Mouse (Mus musculus): ENCODE measurements around the gene Aipl1. TPM values are rescaled to one million over a fixed set of nuclear protein-coding genes. Genes with fewer than 3 reads are reported as not detected.

The Aipl1 gene
- polyA plus RNA-seq, 1 experiment from 2014 or later: 0.09 TPM

- WGBS: 76% methylated on average over 9 of the region's 9 CpGs
- Histone ChIP-seq H3K9me3 (ENCODE audit: control insufficient read depth, low read length) (no peaks in the 10 kb centered on the region), H3K9ac (ENCODE audit: low read depth, low read length) (no peak overlapping the region), H3K4me1 (ENCODE audit: control insufficient read depth, insufficient read depth, low read length) (no peaks in the 10 kb centered on the region), H3K27ac (ENCODE audit: low read depth, low read length) (no peak overlapping the region), H3K27me3 (ENCODE audit: control insufficient read depth, insufficient read depth, low read length) (no peaks in the 10 kb centered on the region), H3K4me3 (ENCODE audit: low read length) (no peak overlapping the region), H3K4me2 (replicated peaks; ENCODE audit: low read depth, low read length) (no peak overlapping the region), H3K36me3 (ENCODE audit: control insufficient read depth, insufficient read depth, low read length) (no peaks in the 10 kb centered on the region)
- no peak for ATAC-seq (ENCODE audit: low FRiP score, low TSS enrichment)
Measured at GRCm38 (mm10) chr11:72070733-72071132, 33.4 kb upstream of the Aipl1 start.

- Histone ChIP-seq H3K4me1 (ENCODE audit: control insufficient read depth, insufficient read depth, low read length) (no peaks in the 10 kb centered on the region), H3K36me3 (ENCODE audit: control insufficient read depth, insufficient read depth, low read length) (no peaks in the 10 kb centered on the region), H3K9ac (ENCODE audit: low read depth, low read length) (no peak overlapping the region), H3K4me3 (ENCODE audit: low read length) (no peak overlapping the region), H3K27me3 (ENCODE audit: control insufficient read depth, insufficient read depth, low read length) (no peaks in the 10 kb centered on the region), H3K4me2 (replicated peaks; ENCODE audit: low read depth, low read length) (no peak overlapping the region), H3K27ac (ENCODE audit: low read depth, low read length) (no peak overlapping the region), H3K9me3 (ENCODE audit: control insufficient read depth, low read length) (peaks cover 10% of the 10 kb centered on the region; the same call in 1 of the 2 replicates)
- 68% methylated on average over 7 of the region's 7 CpGs for WGBS
- no peak for ATAC-seq (ENCODE audit: low FRiP score, low TSS enrichment)
Measured at GRCm38 (mm10) chr11:72068026-72068425, 30.7 kb upstream of the Aipl1 start.

GRCm38 (mm10) chr11:72067326-72067725 is 30.0 kb upstream of the Aipl1 start:
- Histone ChIP-seq H3K27me3 (ENCODE audit: control insufficient read depth, insufficient read depth, low read length) (no peaks in the 10 kb centered on the region), H3K27ac (ENCODE audit: low read depth, low read length) (no peak overlapping the region), H3K4me3 (ENCODE audit: low read length) (no peak overlapping the region), H3K9ac (ENCODE audit: low read depth, low read length) (no peak overlapping the region), H3K4me1 (ENCODE audit: control insufficient read depth, insufficient read depth, low read length) (no peaks in the 10 kb centered on the region), H3K4me2 (replicated peaks; ENCODE audit: low read depth, low read length) (no peak overlapping the region), H3K9me3 (ENCODE audit: control insufficient read depth, low read length) (peaks cover 10% of the 10 kb centered on the region; the same call in 1 of the 2 replicates), H3K36me3 (ENCODE audit: control insufficient read depth, insufficient read depth, low read length) (no peaks in the 10 kb centered on the region)
- WGBS: 77% methylated on average over 5 of the region's 5 CpGs
- no peak for ATAC-seq (ENCODE audit: low FRiP score, low TSS enrichment)

- Histone ChIP-seq H3K4me2 (replicated peaks; ENCODE audit: low read depth, low read length) (no peak overlapping the region), H3K27ac (ENCODE audit: low read depth, low read length) (no peak overlapping the region), H3K36me3 (ENCODE audit: control insufficient read depth, insufficient read depth, low read length) (no peaks in the 10 kb centered on the region), H3K9me3 (ENCODE audit: control insufficient read depth, low read length) (peaks cover 10% of the 10 kb centered on the region; the same call in 1 of the 2 replicates), H3K4me1 (ENCODE audit: control insufficient read depth, insufficient read depth, low read length) (no peaks in the 10 kb centered on the region), H3K9ac (ENCODE audit: low read depth, low read length) (no peak overlapping the region), H3K4me3 (ENCODE audit: low read length) (no peak overlapping the region), H3K27me3 (ENCODE audit: control insufficient read depth, insufficient read depth, low read length) (no peaks in the 10 kb centered on the region)
- no peak for ATAC-seq (ENCODE audit: low FRiP score, low TSS enrichment)
- WGBS: 51% methylated on average over 6 of the region's 6 CpGs
Measured at GRCm38 (mm10) chr11:72066330-72066729, 29.0 kb upstream of the Aipl1 start.

- Histone ChIP-seq H3K36me3 (ENCODE audit: control insufficient read depth, insufficient read depth, low read length) (no peaks in the 10 kb centered on the region), H3K4me3 (ENCODE audit: low read length) (no peak overlapping the region), H3K9me3 (ENCODE audit: control insufficient read depth, low read length) (peaks cover 10% of the 10 kb centered on the region; the same call in 1 of the 2 replicates), H3K27me3 (ENCODE audit: control insufficient read depth, insufficient read depth, low read length) (no peaks in the 10 kb centered on the region), H3K4me2 (replicated peaks; ENCODE audit: low read depth, low read length) (no peak overlapping the region), H3K27ac (ENCODE audit: low read depth, low read length) (no peak overlapping the region), H3K9ac (ENCODE audit: low read depth, low read length) (no peak overlapping the region), H3K4me1 (ENCODE audit: control insufficient read depth, insufficient read depth, low read length) (no peaks in the 10 kb centered on the region)
- ATAC-seq (ENCODE audit: low FRiP score, low TSS enrichment): no peak
- 89% methylated on average over 8 of the region's 8 CpGs for WGBS
Measured at GRCm38 (mm10) chr11:72065103-72065502, 27.8 kb upstream of the Aipl1 start.

GRCm38 (mm10) chr11:72064414-72064813 is 27.1 kb upstream of the Aipl1 start:
- H3K9me3 ChIP-seq (ENCODE audit: control insufficient read depth, low read length): peaks cover 10% of the 10 kb centered on the region; the same call in 1 of the 2 replicates
- H3K4me2 ChIP-seq (replicated peaks; ENCODE audit: low read depth, low read length): no peak overlapping the region
- WGBS: 89% methylated on average over 6 of the region's 6 CpGs
- no peak overlapping the region for H3K4me3 ChIP-seq (ENCODE audit: low read length)
- H3K36me3 ChIP-seq (ENCODE audit: control insufficient read depth, insufficient read depth, low read length): no peaks in the 10 kb centered on the region
- H3K9ac ChIP-seq (ENCODE audit: low read depth, low read length): no peak overlapping the region
- no peak for ATAC-seq (ENCODE audit: low FRiP score, low TSS enrichment)
- no peaks in the 10 kb centered on the region for H3K27me3 ChIP-seq (ENCODE audit: control insufficient read depth, insufficient read depth, low read length)
- H3K4me1 ChIP-seq (ENCODE audit: control insufficient read depth, insufficient read depth, low read length): no peaks in the 10 kb centered on the region
- no peak overlapping the region for H3K27ac ChIP-seq (ENCODE audit: low read depth, low read length)

- Histone ChIP-seq H3K27ac (ENCODE audit: low read depth, low read length) (no peak overlapping the region), H3K27me3 (ENCODE audit: control insufficient read depth, insufficient read depth, low read length) (no peaks in the 10 kb centered on the region), H3K9ac (ENCODE audit: low read depth, low read length) (no peak overlapping the region), H3K4me3 (ENCODE audit: low read length) (no peak overlapping the region), H3K4me1 (ENCODE audit: control insufficient read depth, insufficient read depth, low read length) (no peaks in the 10 kb centered on the region), H3K4me2 (replicated peaks; ENCODE audit: low read depth, low read length) (no peak overlapping the region), H3K9me3 (ENCODE audit: control insufficient read depth, low read length) (peaks cover 10% of the 10 kb centered on the region; the same call in 1 of the 2 replicates), H3K36me3 (ENCODE audit: control insufficient read depth, insufficient read depth, low read length) (no peaks in the 10 kb centered on the region)
- ATAC-seq (ENCODE audit: low FRiP score, low TSS enrichment): no peak
- 71% methylated on average over 13 of the region's 13 CpGs for WGBS
Measured at GRCm38 (mm10) chr11:72061093-72061620, 23.8 kb upstream of the Aipl1 start.

GRCm38 (mm10) chr11:72060416-72060815 is 23.1 kb upstream of the Aipl1 start:
- Histone ChIP-seq H3K4me2 (replicated peaks; ENCODE audit: low read depth, low read length) (no peak overlapping the region), H3K27ac (ENCODE audit: low read depth, low read length) (no peak overlapping the region), H3K36me3 (ENCODE audit: control insufficient read depth, insufficient read depth, low read length) (no peaks in the 10 kb centered on the region), H3K4me3 (ENCODE audit: low read length) (no peak overlapping the region), H3K9ac (ENCODE audit: low read depth, low read length) (no peak overlapping the region), H3K27me3 (ENCODE audit: control insufficient read depth, insufficient read depth, low read length) (no peaks in the 10 kb centered on the region), H3K9me3 (ENCODE audit: control insufficient read depth, low read length) (peaks cover 10% of the 10 kb centered on the region; the same call in 1 of the 2 replicates), H3K4me1 (ENCODE audit: control insufficient read depth, insufficient read depth, low read length) (no peaks in the 10 kb centered on the region)
- no peak for ATAC-seq (ENCODE audit: low FRiP score, low TSS enrichment)
- 75% methylated on average over 9 of the region's 9 CpGs for WGBS

- Histone ChIP-seq H3K4me1 (ENCODE audit: control insufficient read depth, insufficient read depth, low read length) (no peaks in the 10 kb centered on the region), H3K36me3 (ENCODE audit: control insufficient read depth, insufficient read depth, low read length) (no peaks in the 10 kb centered on the region), H3K4me3 (ENCODE audit: low read length) (no peak overlapping the region), H3K9ac (ENCODE audit: low read depth, low read length) (no peak overlapping the region), H3K27ac (ENCODE audit: low read depth, low read length) (no peak overlapping the region), H3K4me2 (replicated peaks; ENCODE audit: low read depth, low read length) (no peak overlapping the region), H3K27me3 (ENCODE audit: control insufficient read depth, insufficient read depth, low read length) (peaks cover 5% of the 10 kb centered on the region; the same call in 1 of the 2 replicates), H3K9me3 (ENCODE audit: control insufficient read depth, low read length) (no peaks in the 10 kb centered on the region)
- 71% methylated on average over 3 of the region's 3 CpGs for WGBS
- no peak for ATAC-seq (ENCODE audit: low FRiP score, low TSS enrichment)
Measured at GRCm38 (mm10) chr11:72057166-72057565, 19.9 kb upstream of the Aipl1 start.
